Mouse (Mus musculus): ENCODE measurements at regions not wholly inside any gene's neighbourhood (a gene's known extent, or its start where the extent isn't known, plus 50 kb on each side); places are given as distances from the start of the nearest gene placed in this dataset.

DNA sequence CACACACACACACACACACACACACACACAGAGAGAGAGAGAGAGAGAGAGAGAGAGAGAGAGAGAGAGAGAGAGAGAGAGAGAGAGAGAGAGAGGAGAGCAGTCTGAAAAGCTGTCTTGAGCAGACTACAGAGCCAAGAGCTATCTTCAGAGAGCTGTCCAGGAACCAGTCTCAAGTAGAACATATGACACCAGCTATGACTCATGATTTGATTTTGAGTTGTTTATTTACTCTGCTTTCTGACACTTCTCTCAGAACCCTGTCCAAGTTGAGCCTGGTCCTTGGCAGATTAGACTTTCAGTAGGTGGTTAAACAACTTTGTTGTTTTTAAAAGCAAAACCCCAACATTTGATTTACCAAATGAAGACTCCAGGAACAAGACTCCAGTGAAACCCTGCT, 420.8 kb upstream of the Lcorl start:
- Histone ChIP-seq H3K4me3 (ENCODE audit: control insufficient read depth in 1 of 2, insufficient read depth in 1 of 2, low read depth in 2 of 2, low read length in 2 of 2) (no peak overlapping the region), H3K4me1 (ENCODE audit: control insufficient read depth in 1 of 2, insufficient read depth in 2 of 2, low read length in 2 of 2) (no peaks in the 10 kb centered on the region), H3K27ac (ENCODE audit: control insufficient read depth, low read depth, low read length) (no peak overlapping the region), H3K9me3 (replicated peaks; ENCODE audit: insufficient read depth, low read length) (no peaks in the 10 kb centered on the region), H3K27me3 (ENCODE audit: control insufficient read depth in 1 of 2, insufficient read depth in 2 of 2, low read length in 2 of 2) (no peaks in the 10 kb centered on the region), H3K36me3 (ENCODE audit: control insufficient read depth in 1 of 2, insufficient read depth in 2 of 2, low read length in 2 of 2) (no peaks in the 10 kb centered on the region), H3K9ac (ENCODE audit: control insufficient read depth, low read depth, low read length, poor library complexity, severe bottlenecking) (no peak overlapping the region), H3K79me2 (ENCODE audit: control insufficient read depth, insufficient read depth, low read length, poor library complexity) (no peaks in the 10 kb centered on the region)
- no peak for TF ChIP-seq GATA1 (IDR thresholded peaks at IDR 0.05; ENCODE audit: low read depth, low read length)
- no peak for TF ChIP-seq CHD1 (IDR thresholded peaks at IDR 0.05; ENCODE audit: low read depth, low read length)
- TF ChIP-seq TCF12 (IDR thresholded peaks at IDR 0.05; ENCODE audit: low read depth, low read length) = no peak
- no peak for TF ChIP-seq SIN3A (IDR thresholded peaks at IDR 0.05; ENCODE audit: low read length)
- no peak for TF ChIP-seq ZKSCAN1 (IDR thresholded peaks at IDR 0.05; ENCODE audit: low read depth, low read length)
- TF ChIP-seq POLR2A (IDR thresholded peaks at IDR 0.05; ENCODE audit: control insufficient read depth in 1 of 2, insufficient read depth in 1 of 2, low read depth in 1 of 2, low read length in 2 of 2, poor library complexity in 1 of 2) = no peak
- no peak for TF ChIP-seq GABPA (IDR thresholded peaks at IDR 0.05; ENCODE audit: low read depth, low read length)
- no peak for TF ChIP-seq MYB (IDR thresholded peaks at IDR 0.05; ENCODE audit: low read depth, low read length)
- no peak for TF ChIP-seq ETS1 (IDR thresholded peaks at IDR 0.05; ENCODE audit: low read depth, low read length)
- TF ChIP-seq SMC3 (IDR thresholded peaks at IDR 0.05; ENCODE audit: low read depth, low read length) = no peak
- no peak for TF ChIP-seq CHD2 (IDR thresholded peaks at IDR 0.05; ENCODE audit: low read length)
- no peak for TF ChIP-seq USF2 (IDR thresholded peaks at IDR 0.05; ENCODE audit: borderline replicate concordance in 1 of 2, insufficient read depth in 1 of 2, low read depth in 1 of 2, low read length in 2 of 2)
- TF ChIP-seq ZC3H11A (IDR thresholded peaks at IDR 0.05; ENCODE audit: low read depth, low read length) = no peak
- no peak for TF ChIP-seq MAFK (IDR thresholded peaks at IDR 0.05; ENCODE audit: borderline replicate concordance, low read depth, low read length)
- DNase-seq (ENCODE audit: low read depth, low spot score) = no peak

DNA sequence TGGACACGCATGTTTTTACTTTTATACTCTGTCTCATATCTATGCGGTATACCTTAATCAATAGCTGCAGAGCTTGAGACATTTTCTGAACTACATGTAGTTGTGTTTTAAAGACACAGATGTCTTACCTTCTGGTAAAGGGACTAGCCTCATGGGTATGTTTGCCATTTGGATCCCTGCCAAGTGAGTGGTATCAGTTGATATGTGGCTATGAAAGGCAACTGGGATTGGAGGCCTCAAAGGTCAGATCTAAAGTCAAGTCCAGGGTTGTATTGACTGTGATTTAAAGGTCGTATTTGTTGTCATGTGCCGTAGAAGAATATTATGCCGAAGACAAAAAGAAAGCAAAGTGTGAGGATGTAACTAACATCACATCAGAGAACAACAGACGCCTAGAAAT, 399.3 kb upstream of the Lcorl start:
- Histone ChIP-seq H3K4me3 (ENCODE audit: control insufficient read depth in 1 of 2, insufficient read depth in 1 of 2, low read depth in 2 of 2, low read length in 2 of 2) (no peak overlapping the region), H3K36me3 (ENCODE audit: control insufficient read depth in 1 of 2, insufficient read depth in 2 of 2, low read length in 2 of 2) (no peaks in the 10 kb centered on the region), H3K27me3 (ENCODE audit: control insufficient read depth in 1 of 2, insufficient read depth in 2 of 2, low read length in 2 of 2) (no peaks in the 10 kb centered on the region), H3K4me1 (ENCODE audit: control insufficient read depth in 1 of 2, insufficient read depth in 2 of 2, low read length in 2 of 2) (no peaks in the 10 kb centered on the region), H3K9me3 (replicated peaks; ENCODE audit: insufficient read depth, low read length) (no peaks in the 10 kb centered on the region), H3K9ac (ENCODE audit: control insufficient read depth, low read depth, low read length, poor library complexity, severe bottlenecking) (no peak overlapping the region), H3K79me2 (ENCODE audit: control insufficient read depth, insufficient read depth, low read length, poor library complexity) (no peaks in the 10 kb centered on the region), H3K27ac (ENCODE audit: control insufficient read depth, low read depth, low read length) (no peak overlapping the region)
- DNase-seq (ENCODE audit: low read depth, low spot score) = no peak
- TF ChIP-seq RCOR1 (IDR thresholded peaks at IDR 0.05; ENCODE audit: low read depth, low read length) (no peak), ELF1 (IDR thresholded peaks at IDR 0.05; ENCODE audit: low read depth, low read length) (no peak), POLR2AphosphoS5 (IDR thresholded peaks at IDR 0.05; ENCODE audit: borderline replicate concordance, low read depth, low read length) (no peak), GATA1 (IDR thresholded peaks at IDR 0.05; ENCODE audit: low read depth, low read length) (no peak), SIN3A (IDR thresholded peaks at IDR 0.05; ENCODE audit: low read length) (no peak), USF2 (IDR thresholded peaks at IDR 0.05; ENCODE audit: borderline replicate concordance in 1 of 2, insufficient read depth in 1 of 2, low read depth in 1 of 2, low read length in 2 of 2) (no peak), MAFK (IDR thresholded peaks at IDR 0.05; ENCODE audit: borderline replicate concordance, low read depth, low read length) (no peak), CTCF (IDR thresholded peaks at IDR 0.05 in 2 of 3, conservative IDR thresholded peaks at IDR 0.05 in 1 of 3; ENCODE audit: control insufficient read depth in 1 of 3, insufficient read depth in 1 of 3, low read depth in 2 of 3, low read length in 3 of 3, poor library complexity in 1 of 3, severe bottlenecking in 1 of 3) (no peak), ZKSCAN1 (IDR thresholded peaks at IDR 0.05; ENCODE audit: low read depth, low read length) (no peak), SMC3 (IDR thresholded peaks at IDR 0.05; ENCODE audit: low read depth, low read length) (no peak), USF1 (IDR thresholded peaks at IDR 0.05; ENCODE audit: low read depth, low read length) (no peak), NELFE (IDR thresholded peaks at IDR 0.05; ENCODE audit: low read depth, low read length) (no peak)
